Mouse (Mus musculus) forebrain, embryonic 12.5 days (tissue): ENCODE data around the gene Ptcd2. TPM values are rescaled to one million over a fixed set of nuclear protein-coding genes. Genes with fewer than 3 reads are reported as not detected.
A peak's percentile ranks its signal among the peaks of the same experiment; 100 is the strongest.

Source experiments
- ATAC-seq: fragments of 200-750 bp; cut with Nextera tagmentation; 2 replicates; pipeline ENCODE4 v1.8.0; 2017; ENCODE audit warnings: moderate TSS enrichment; ENCODE audit not compliant: low FRiP score
- H3K27ac ChIP-seq: fragments of 300-500 bp; sonication (generic); 2 replicates; pipeline ENCODE4 v1.5.1; 2016; ENCODE audit warnings: mild to moderate bottlenecking
- H3K27me3 ChIP-seq: fragments of 300-500 bp; sonication (generic); 2 replicates; pipeline ENCODE4 v1.6.1; 2016; ENCODE audit warnings: mild to moderate bottlenecking
- H3K36me3 ChIP-seq: fragments of 300-500 bp; sonication (generic); replicated peaks from 2 replicates; pipeline ENCODE4 v1.6.1; 2016; ENCODE audit warnings: mild to moderate bottlenecking
- H3K4me1 ChIP-seq: fragments of 300-500 bp; sonication (generic); 2 replicates; pipeline ENCODE4 v1.6.1; 2016
- H3K4me2 ChIP-seq: fragments of 300-500 bp; sonication (generic); 2 replicates; pipeline ENCODE4 v1.6.1; 2016; ENCODE audit warnings: mild to moderate bottlenecking, moderate library complexity
- H3K4me3 ChIP-seq: fragments of 300-500 bp; sonication (generic); replicated peaks from 2 replicates; pipeline ENCODE4 v1.5.1; 2016; ENCODE audit warnings: mild to moderate bottlenecking
- H3K9ac ChIP-seq: fragments of 300-500 bp; sonication (generic); 2 replicates; pipeline ENCODE4 v1.6.1; 2016; ENCODE audit warnings: mild to moderate bottlenecking
- H3K9me3 ChIP-seq: fragments of 300-500 bp; sonication (generic); 2 replicates; pipeline ENCODE4 v1.6.1; 2016
- WGBS: fragments of 180-500 bp; shearing (Covaris S2); methylation state at CpG from one replicate; pipeline ENCODE4 v1.1.7; 2016; 5-methylcytosine and 5-hydroxymethylcytosine counted together
- polyA plus RNA-seq: library from polyadenylated mRNA; unstranded; fragments of >200 nt; fragmentation: Nextera tagmentation; extraction: Ambion mirVana; gene quantifications from 2 replicates; pipeline ENCODE4 v1.2.1, GENCODE M21; 2016

The Ptcd2 gene
- polyA plus RNA-seq, 1 experiment from 2014 or later = 47.6 TPM

DNA sequence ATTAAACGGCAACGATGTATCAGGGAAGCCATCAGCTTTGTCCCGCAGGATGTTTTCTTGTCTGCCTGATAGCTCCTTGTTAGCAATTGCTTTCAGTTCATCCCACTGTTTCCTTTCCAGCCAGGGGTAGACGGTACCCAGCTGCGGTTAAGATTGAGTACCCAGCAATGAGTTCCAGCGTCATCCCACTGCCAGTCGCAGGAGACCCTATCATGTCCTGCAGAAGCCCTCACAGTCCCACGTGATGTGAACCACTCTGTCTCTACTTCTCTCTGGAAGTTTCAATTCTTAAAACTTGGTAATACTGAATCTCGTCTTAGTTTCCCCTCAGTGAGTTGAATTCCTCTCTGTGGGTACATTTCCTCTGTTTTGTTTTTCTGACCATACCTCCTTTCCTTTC is 56.7 kb downstream of the Ptcd2 start:
- Histone ChIP-seq H3K4me2 (no peak overlapping the region), H3K9me3 (no peaks in the 10 kb centered on the region), H3K36me3 (no peaks in the 10 kb centered on the region), H3K27ac (no peak overlapping the region), H3K4me1 (peaks cover 15% of the 10 kb centered on the region; the same call in 1 of the 2 replicates), H3K4me3 (no peak overlapping the region), H3K27me3 (no peaks in the 10 kb centered on the region), H3K9ac (no peak overlapping the region)
- WGBS = 90% methylated on average over 9 of the region's 9 CpGs
- no peak for ATAC-seq

DNA sequence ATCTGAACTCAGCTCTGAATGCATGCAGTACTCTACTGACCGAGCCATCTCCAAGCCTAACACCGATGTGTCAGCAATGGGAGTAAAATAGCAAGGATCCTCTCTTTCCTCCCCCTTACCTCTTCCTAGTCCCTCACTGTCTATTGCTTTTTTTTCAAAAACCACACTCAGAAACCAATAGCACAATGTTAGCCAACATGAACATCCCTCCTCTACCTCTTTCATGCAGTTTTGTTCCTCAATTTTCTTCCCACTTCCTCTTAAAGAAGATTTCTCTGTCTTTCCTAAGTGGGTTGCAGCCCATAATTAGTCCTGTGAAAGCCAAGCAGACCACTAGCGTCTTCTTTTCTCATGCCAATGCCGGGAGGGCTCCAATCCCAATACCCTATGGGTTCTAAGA is 57.3 kb downstream of the Ptcd2 start:
- Histone ChIP-seq H3K4me1 (peaks cover 15% of the 10 kb centered on the region; the same call in 1 of the 2 replicates), H3K9ac (no peak overlapping the region), H3K27me3 (no peaks in the 10 kb centered on the region), H3K4me2 (no peak overlapping the region), H3K36me3 (no peaks in the 10 kb centered on the region), H3K9me3 (no peaks in the 10 kb centered on the region), H3K4me3 (no peak overlapping the region), H3K27ac (no peak overlapping the region)
- no peak for ATAC-seq
- WGBS = 92% methylated on average over 4 of the region's 4 CpGs

DNA sequence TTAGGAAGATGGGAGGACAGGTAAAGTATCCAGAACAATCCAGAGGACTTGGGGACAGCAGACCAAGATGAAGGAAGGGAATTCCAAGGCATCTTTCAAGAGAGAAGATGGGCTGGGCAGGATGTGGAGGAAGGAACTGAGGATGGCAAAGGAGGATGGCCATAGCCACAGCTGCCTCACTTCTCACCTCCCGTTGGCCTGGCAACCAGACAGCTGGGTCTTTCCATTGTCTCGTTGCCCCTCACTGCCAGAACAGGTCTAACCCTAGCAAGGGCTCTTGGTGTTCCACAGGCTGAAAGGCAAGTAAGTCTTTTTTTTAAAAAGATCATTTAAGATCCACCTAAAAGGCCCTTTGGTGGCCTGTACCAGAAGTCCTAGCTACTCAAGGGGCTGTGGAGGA is 59.3 kb downstream of the Ptcd2 start:
- Histone ChIP-seq H3K27me3 (no peaks in the 10 kb centered on the region), H3K27ac (peak overlapping the region; percentile 56; the same call in 1 of the 2 replicates), H3K9ac (no peak overlapping the region), H3K4me3 (no peak overlapping the region), H3K4me2 (no peak overlapping the region), H3K9me3 (no peaks in the 10 kb centered on the region), H3K4me1 (peaks cover 15% of the 10 kb centered on the region; the same call in 1 of the 2 replicates), H3K36me3 (no peaks in the 10 kb centered on the region)
- 51% methylated on average over 2 of the region's 2 CpGs for WGBS
- ATAC-seq = no peak

DNA sequence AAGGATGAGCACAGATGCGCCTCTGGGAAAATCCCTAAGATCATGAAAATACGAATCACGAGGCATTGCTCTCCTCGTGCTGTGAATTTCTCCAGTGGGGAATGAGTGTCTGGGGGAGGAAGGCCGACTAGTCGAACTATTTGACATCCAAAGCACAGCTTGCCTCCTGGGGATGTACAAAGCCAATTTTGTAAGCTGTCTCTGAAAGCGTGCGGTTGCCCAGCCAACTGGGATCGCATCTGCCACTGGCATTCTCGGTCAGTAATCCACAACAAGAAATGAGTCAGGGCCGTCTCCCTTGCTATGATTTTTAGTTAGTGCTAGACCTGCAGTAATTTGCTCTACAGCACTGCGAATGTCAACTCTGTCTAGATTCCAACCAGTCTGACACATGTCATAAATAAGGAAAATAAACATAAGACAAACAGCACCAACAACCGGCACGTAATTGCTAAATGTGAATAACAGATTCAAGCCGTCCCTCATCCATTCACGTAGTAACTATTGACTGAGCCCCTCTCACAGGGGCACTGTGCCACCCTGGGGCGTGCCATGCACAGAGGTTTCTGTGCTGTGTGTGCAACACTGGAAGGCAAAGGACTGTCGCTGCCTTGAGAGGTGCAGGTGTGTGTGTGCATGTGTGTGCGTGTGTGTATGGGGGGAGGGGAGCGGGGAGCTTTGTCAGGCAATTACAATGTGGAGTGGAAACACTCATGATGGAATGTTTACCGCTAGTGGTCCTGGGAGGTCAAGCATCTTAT is 59.9 kb downstream of the Ptcd2 start:
- Histone ChIP-seq H3K9me3 (no peaks in the 10 kb centered on the region), H3K36me3 (no peaks in the 10 kb centered on the region), H3K4me2 (no peak overlapping the region), H3K9ac (no peak overlapping the region), H3K27me3 (no peaks in the 10 kb centered on the region), H3K4me3 (no peak overlapping the region), H3K4me1 (peaks cover 15% of the 10 kb centered on the region; the same call in 1 of the 2 replicates), H3K27ac (peak overlapping the region; percentile 56)
- peak; percentile 71 for ATAC-seq
- WGBS = 78% methylated on average over 21 of the region's 21 CpGs

DNA sequence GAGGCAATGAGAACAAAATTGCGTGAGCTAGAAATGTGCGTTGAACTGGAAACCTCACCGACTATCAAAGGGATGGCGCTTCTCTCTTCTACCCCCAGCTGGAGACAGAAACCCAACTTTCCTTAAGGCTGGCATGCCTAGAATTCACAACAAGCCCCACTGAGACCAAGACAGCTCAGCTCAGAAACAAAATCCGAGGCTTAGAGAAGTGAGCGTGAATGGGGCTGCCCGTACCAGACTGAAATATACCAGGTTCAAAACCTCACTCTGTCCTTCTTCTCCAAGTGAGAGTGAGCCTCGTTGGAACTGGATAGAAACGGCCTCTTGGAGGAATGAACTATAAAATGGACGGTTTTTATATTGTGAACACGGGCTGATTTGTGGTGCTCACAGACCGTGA is 60.6 kb downstream of the Ptcd2 start:
- H3K27ac ChIP-seq = peak overlapping the region; percentile 56; the same call in 1 of the 2 replicates

DNA sequence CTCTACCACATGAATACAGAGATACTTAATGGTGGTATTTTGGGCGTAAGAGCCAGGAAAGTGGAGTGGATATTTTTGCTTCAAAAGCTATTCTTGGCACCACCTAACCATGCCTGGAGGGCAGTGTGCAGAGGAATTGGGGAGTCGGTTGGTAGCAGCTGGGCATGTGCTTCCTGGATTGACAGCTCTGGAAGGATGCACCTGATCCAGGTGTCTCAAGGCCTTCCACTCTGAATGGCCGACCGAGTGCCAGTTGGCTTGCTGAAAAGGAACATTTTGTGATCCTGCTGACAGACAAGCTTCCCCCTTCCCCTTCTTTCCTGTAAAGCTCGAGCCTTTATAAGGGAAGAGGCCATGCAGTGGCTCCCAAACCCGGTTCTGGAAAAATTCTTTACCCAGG is 61.5 kb downstream of the Ptcd2 start:
- no peak for ATAC-seq
- Histone ChIP-seq H3K36me3 (no peaks in the 10 kb centered on the region), H3K27ac (no peak overlapping the region), H3K4me1 (peaks cover 15% of the 10 kb centered on the region; the same call in 1 of the 2 replicates), H3K4me3 (no peak overlapping the region), H3K9me3 (no peaks in the 10 kb centered on the region), H3K9ac (no peak overlapping the region), H3K4me2 (no peak overlapping the region), H3K27me3 (no peaks in the 10 kb centered on the region)
- WGBS = 87% methylated on average over 6 of the region's 6 CpGs

More for the DNA sequence above, 60.6 kb downstream of the Ptcd2 start:
- WGBS = 86% methylated on average over 12 of the region's 12 CpGs
- Histone ChIP-seq H3K36me3 (no peaks in the 10 kb centered on the region), H3K9ac (no peak overlapping the region), H3K4me2 (no peak overlapping the region), H3K4me3 (no peak overlapping the region), H3K4me1 (peaks cover 15% of the 10 kb centered on the region; the same call in 1 of the 2 replicates), H3K27me3 (no peaks in the 10 kb centered on the region), H3K9me3 (no peaks in the 10 kb centered on the region)
- ATAC-seq = no peak

DNA sequence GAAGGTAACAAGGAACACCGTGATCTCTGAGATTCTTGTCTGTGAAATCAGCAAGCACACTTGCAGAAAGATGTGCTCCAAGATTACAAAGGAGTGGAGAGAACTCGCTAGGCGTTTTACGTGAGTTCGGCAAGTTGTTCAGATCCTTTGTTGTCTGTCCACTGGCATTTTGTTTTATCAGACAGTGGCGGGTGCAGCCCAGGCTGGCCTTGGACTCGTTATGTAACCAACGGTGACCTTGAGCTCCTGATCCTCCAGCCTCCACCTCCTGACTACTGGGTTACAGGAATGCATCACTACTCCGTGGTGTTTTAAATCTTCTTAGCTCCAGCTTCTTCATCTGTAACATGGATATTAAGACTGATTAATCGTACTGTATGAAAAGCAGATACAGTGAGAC is 65.2 kb downstream of the Ptcd2 start:
- WGBS = 60% methylated on average over 10 of the region's 10 CpGs
- H3K9me3 ChIP-seq = no peaks in the 10 kb centered on the region
- no peak overlapping the region for H3K4me3 ChIP-seq
- no peak for ATAC-seq
- peaks cover 2% of the 10 kb centered on the region; the same call in 1 of the 2 replicates for H3K4me1 ChIP-seq
- no peaks in the 10 kb centered on the region for H3K36me3 ChIP-seq
- H3K27me3 ChIP-seq = no peaks in the 10 kb centered on the region
- H3K9ac ChIP-seq = no peak overlapping the region
- no peak overlapping the region for H3K27ac ChIP-seq
- H3K4me2 ChIP-seq = no peak overlapping the region

DNA sequence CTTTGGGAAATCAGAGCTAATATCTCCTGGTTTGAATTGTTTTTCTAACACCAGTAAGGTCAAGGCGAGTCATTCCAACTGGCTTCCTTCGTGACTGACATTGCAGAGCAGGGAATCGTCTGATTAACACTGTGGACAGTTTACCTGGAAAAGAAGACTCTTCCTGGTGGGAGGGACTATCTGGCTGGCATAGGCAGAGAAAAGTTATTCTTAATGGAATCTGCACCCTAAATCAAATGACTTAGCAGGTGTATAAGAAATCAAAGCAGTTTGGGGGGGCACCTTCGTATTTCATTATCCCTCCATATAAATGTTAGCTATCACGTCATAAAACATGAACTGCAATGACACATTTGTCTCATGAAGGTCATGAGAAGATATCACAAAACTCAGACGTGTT is 66.0 kb downstream of the Ptcd2 start:
- Histone ChIP-seq H3K4me1 (peaks cover under 1% of the 10 kb centered on the region; the same call in 1 of the 2 replicates), H3K9ac (no peak overlapping the region), H3K27me3 (no peaks in the 10 kb centered on the region), H3K4me2 (no peak overlapping the region), H3K36me3 (no peaks in the 10 kb centered on the region), H3K9me3 (no peaks in the 10 kb centered on the region), H3K27ac (no peak overlapping the region), H3K4me3 (no peak overlapping the region)
- WGBS = 91% methylated on average over 6 of the region's 6 CpGs
- ATAC-seq = no peak

DNA sequence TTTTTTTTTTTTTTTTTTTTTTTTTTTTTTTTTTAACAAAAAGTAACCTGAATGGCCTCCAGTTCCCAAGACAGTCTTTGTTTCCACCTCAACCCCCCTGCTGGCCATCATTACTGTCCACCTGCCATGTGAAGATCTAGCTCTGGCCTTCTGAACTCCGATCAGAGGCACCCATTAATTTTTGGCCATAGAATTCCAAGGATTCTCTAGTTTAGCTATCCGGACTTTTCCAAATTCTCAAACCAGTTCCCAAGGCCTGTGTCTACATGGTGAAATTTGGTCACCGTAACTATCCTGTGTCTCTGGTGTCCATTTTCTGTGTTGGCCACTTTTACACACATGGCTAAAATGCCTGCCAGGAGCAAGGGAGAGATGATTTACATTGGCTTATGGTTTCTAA is 67.0 kb downstream of the Ptcd2 start:
- Histone ChIP-seq H3K27ac (no peak overlapping the region), H3K27me3 (no peaks in the 10 kb centered on the region), H3K4me2 (no peak overlapping the region), H3K36me3 (no peaks in the 10 kb centered on the region), H3K9me3 (no peaks in the 10 kb centered on the region), H3K9ac (no peak overlapping the region), H3K4me1 (no peaks in the 10 kb centered on the region; the same call in 1 of the 2 replicates), H3K4me3 (no peak overlapping the region)
- WGBS = 93% methylated on average over 3 of the region's 3 CpGs
- no peak for ATAC-seq

DNA sequence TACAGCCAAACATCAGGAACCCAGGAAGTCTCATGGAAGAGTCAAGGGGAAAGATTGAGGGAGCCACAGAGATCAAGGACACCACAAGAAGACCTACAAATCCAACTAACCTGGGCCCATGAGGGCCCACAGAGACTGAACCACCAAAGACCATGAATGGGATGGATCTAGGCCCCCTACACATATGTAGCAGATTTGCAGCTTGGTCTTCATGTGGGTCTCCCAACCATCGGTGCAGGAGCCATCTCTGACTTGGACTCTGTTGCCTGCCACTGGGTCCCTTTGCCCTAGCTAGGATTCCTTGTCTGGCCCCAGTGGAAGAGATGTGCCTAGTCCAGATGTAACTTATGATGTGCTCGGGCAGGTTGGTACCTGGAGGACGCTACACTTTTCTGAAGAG is 72.5 kb downstream of the Ptcd2 start:
- H3K4me2 ChIP-seq = no peak overlapping the region
- H3K27me3 ChIP-seq = no peaks in the 10 kb centered on the region
- H3K4me1 ChIP-seq = no peaks in the 10 kb centered on the region
- no peak overlapping the region for H3K9ac ChIP-seq
- ATAC-seq = no peak
- 88% methylated on average over 3 of the region's 3 CpGs for WGBS
- no peaks in the 10 kb centered on the region for H3K36me3 ChIP-seq
- no peaks in the 10 kb centered on the region for H3K9me3 ChIP-seq
- H3K27ac ChIP-seq = no peak overlapping the region
- no peak overlapping the region for H3K4me3 ChIP-seq

Other genes starting within 250 kb of the Ptcd2 start
- gene Zfp366, start 159.9 kb downstream of the Ptcd2 start, polyA plus RNA-seq = 0.45 and 0.46 TPM in 2 replicates
- 49.9 and 52.6 TPM in 2 replicates for gene Mrps27, start 81 bp upstream of the Ptcd2 start, polyA plus RNA-seq
- 1,306 and 1,372 TPM in 2 replicates for gene Map1b, start 171.8 kb upstream of the Ptcd2 start, polyA plus RNA-seq